Mouse (Mus musculus) kidney, adult 8-10 months (tissue): Measurements from ENCODE around the gene Synrg.

Experiments
- DNase-seq, 2 experiments: peaks; one replicate each; pipeline ENCODE4 v3.0.0; 2022

The Synrg gene

DNA sequence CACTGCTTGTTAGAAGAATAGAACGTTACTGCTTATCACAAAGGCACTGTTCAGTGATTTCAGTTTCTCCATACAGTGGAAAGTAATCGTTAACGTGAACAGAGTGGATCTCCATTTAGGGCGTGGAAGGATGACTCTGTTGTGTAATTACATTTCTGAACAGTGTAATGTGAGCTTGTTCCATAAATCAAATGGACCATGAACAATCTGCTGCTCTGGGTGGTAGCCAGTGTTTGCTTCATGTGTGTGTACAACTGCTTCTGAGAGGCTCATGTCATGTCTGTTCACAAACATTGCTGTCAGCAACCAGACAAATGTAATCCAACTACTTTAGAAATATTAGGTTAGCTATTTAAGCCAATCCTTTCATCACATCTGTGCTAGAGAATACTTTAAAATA lies 27.5 kb downstream of the Synrg start:
- DNase-seq: no peak

DNA sequence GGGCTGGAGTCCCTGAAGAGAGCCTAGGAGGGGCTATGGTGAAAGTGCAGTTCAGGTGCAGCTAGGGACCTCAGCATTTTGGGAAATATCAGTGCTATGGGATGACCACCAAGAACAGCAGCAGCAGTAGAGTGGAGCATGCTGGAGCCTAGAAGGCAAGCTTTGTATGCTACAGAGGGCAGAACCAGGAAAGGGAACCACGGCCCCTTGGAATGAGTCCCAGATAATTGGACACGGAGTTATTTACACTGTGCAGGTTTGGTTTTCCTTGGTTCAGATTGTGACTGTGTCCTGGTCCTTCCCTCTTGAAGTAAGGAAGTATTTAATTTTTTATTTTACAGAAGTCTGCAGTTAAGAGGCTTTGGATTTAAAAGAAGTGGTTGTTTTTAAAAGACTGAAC lies 29.2 kb downstream of the Synrg start:
- peak; percentile 24 to 57 for DNase-seq

DNA sequence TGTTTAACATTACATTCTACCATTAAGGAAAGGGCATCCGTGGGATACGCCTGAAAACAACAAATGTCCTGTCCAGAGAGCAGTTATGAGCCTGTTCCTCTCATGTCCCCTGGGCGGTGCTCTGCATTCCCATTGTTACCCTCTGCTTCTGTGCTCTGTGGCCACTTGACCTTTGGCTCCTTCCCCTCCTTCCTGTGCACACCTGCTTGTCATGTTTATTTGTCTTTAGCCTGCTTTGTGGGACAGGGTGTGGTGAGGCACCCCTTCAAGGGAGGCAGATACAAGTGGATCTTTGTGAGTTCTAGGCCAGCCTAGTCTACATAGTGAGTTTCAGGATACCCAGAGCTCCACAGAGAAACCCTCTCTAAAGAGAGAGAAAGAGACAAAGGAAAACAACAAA lies 30.3 kb downstream of the Synrg start:
- no peak for DNase-seq

DNA sequence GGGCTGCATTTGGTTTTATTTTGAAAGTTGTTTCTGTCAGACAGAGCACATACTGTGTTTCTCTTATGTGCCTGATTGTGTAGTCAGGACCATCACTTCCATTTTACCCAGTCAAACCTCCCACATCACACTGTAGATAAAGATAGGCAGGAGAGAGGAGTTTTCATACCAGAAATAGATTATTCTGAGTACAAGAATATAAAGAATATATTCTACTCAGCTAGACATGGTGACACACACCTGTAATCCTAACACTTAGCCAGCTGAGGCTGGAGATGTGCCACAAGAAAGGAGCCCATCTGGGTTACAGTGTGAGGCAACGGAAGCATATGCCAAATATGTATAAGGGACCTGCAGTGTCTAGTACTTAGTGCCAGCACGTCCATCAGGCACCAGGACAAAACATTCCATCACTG lies 31.3 kb downstream of the Synrg start:
- no peak for DNase-seq

DNA sequence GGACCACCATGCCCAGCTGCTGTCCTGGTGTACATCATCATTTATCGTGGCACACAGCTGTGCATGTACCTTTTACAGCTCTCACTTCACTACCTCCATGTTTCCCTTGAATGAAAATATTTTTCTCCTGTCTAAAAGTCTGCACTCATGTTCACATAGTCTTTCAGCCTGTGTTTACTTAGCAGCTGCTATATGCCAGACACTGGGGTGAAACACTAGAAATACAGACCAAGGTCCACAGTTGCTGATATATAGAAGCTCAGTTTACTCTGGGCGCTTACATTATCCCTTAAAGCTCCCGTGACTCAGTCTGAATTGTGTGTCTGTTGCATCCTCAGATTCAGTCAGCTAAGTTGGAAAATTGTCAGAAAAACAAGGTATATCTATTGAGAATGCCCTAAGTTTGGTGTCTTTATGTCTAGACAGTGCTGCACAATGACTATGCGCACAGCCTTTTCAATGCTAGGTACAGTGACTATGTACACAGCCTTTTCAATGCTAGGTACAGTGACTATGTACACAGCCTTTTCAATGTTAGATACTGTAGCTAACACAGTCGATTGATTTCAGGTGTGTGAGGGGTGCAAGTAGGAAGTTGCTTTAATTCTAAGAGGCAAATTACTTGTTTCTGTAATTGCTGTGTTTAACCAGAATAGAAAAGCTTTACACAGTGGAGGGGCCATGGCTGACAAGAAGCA lies 33.1 kb downstream of the Synrg start:
- no peak for DNase-seq

DNA sequence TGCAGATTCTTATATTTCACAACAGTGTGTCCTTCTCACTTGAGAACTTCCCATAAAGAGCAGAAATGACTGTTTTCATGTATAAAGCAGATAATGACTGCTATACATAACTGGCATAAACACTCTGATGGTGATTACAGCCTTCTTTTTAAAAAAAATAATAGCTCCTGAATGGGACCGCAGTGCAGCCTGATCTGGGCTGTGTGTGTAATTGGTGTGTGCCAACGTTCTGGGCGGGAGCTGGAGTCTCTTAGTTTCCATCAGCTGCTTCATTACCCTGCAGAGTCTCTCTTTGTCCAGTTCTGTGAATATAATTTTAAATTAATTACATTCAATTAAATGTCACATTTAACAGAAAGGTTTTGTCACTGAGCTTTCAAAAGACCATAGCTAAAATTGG lies 34.8 kb downstream of the Synrg start:
- DNase-seq: no peak

DNA sequence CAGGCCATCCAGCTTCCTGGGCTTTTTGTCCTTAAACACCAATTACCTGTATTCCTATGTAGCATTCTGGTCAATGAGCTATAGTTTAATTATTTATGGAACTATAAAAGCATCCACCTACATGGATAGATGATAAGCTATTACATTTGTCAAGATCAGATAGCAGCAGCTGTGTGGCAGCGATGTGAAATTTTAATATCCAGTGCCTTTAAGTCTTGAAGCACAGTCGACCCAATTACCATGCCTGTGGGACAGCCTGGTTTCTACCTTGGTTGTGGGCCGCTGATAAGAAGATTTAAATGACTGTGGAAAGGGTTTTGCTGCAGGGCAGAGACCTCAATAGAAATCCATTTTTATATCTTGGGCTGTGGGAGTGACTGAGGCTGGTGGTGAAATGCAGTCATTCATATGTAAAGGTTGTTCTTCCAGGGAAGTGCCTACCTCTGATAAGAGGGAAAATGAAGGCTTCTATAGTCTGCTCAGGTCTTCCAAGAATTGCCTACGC lies 35.2 kb downstream of the Synrg start:
- DNase-seq: no peak

DNA sequence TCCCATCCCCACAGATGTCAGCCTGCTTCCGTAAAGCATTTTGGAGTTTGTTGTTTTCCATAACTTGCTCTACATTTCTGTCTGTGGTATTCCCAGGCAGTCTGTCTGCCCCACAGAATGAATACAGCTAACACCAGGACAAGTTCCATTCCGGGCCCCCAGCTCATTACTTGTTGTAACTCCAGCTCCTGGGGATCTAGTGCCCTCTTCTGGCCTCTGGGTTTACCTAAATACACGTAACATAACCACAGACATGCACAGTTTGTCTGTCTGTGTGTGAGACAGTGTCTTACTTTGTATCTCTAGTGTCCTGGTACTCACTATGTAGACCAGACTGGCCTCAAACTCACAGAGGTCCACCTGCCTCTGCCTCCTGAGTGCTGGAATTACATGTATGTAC lies 37.0 kb downstream of the Synrg start:
- no peak for DNase-seq

DNA sequence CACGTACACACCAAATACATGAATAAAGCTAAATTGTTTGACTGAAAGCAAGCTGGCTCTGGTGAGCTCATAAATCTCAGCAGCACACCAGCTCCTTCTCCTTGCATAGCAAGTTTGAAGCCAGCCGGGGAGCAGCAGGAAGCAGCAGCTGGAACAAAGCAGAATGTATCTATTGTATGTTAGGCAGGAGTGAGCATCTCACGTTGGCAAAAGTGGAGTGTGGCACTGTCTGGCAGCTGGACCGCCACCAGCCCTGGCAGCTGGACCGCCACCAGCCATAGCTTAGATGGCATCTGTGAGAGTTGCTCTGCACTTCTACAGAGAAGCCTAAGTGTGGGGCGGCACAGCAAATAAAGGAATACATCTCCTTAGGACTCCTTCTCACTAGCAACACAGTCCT lies 39.8 kb downstream of the Synrg start:
- DNase-seq: no peak

DNA sequence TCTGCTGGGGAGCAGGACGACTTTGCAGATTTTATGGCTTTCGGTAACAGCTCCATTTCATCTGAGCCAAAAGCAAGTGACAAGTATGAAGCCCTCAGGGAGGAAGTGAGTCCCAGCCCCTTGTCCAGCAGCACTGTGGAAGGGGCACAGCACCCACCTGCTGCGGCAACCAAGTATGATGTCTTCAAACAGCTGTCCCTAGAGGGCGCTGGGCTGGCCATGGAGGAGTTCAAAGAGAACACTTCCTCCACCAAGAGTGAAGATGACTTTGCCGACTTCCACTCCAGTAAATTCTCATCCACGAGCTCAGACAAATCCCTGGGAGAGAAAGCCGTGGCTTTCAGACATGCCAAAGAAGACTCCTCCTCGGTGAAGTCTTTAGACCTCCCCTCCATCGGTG lies 44.8 kb downstream of the Synrg start:
- no peak for DNase-seq

DNA sequence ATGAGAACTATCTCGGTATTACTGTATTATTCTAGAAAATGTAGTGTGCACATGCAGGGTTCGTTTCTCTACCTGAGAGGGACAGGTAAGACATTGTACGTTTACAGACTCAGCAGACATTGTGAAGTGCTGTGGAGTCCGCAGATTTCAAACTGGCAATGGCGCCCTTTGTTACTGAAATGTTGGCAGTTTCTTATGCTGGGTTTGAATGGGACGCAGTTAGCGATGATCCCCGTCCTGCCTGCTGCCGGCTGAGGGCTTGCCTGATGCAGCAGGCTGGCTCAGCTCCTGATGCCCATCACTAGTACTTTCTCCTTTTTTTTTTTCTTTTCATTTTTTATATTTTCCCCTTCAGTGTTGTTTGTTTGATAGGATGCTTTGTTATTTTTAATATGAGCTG lies 46.2 kb downstream of the Synrg start:
- DNase-seq: no peak

DNA sequence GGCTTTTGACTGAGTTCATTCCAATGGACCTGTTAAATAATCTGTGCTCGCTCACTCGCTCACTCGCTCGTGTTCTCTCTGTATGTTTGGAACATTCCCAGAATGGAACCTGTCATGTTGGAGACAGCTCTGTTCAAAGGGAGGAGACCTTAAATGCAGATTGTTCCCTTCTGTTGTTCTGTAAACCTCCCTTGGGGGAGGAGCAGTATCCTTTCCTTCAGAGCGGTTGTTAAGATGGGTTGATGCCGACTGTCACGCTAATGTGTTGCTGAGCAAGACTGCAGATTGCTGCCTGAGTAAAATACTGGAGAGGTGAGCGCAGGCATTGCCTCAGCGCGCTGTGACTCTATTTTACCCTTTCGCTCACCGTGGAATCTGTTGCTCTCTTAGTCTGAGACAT lies 46.8 kb downstream of the Synrg start:
- no peak for DNase-seq

DNA sequence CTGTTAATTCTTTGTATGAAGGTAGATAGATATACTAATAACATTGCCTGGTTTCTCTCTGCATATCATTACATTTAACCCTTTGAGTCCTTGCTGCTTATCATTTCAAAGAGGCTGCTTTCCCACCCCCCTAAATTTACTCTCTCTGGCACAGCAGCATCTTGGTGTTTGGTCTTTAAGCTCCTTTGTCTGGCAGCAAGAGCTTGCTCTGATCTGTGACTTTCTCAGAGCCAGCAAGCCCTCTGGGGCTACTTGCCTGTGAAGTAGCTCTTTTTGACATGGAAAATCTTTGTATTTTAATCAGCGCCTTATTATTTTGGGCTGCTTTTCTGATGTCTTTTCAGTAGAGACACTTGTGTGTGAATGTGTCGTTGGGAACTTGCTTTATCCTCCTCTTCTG lies 47.3 kb downstream of the Synrg start:
- DNase-seq: no peak

DNA sequence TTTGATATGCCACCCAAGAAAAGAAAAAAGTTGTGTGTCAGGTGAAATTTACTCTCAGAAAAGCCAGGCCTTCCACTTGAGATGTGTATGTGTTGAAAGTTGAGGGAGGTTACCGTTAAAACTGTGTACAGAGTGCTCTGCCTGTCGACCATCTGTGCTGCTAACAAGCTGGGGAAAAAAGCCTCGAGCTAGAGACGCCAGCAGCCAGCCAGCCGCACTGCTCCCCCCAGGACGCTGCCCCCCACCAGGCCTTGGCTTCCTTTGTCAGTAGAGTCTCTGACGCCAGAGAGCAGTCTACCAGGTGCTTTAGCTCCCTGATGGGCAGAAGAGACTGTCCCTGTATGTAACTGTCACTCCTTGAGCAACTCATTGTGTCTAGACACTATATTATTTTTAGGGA lies 48.9 kb downstream of the Synrg start:
- DNase-seq: no peak

DNA sequence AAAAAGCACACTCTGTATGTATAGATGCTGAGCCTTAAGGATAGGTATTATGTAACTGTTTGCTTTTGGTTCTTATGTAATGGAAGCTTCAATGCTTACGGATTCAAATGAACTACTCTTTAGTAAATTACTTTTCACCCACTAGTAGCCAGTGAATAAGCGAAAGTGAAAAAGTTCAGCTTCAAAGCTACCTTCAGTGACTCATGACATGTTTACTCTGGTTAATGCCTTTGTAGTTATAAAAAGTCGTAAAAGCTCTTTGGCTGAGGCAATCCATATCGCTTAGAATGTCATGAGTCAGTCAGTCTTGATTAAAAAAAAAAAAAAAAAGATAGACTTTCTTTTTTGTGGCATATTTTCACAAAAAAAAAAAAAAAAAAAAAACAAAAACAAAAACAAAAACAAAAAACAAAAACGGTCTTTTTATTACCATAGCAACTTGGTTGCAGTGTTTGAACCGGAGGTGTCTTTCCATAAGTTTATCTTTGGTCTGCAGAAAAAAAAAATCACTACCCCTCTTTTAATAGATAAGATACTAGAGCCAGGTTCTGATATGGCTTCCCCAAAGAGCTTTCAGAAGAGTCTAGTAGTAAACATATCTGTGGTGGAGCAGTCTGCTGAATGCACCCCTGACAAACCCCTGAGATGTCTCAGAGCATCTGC lies 52.0 kb downstream of the Synrg start:
- DNase-seq: no peak

DNA sequence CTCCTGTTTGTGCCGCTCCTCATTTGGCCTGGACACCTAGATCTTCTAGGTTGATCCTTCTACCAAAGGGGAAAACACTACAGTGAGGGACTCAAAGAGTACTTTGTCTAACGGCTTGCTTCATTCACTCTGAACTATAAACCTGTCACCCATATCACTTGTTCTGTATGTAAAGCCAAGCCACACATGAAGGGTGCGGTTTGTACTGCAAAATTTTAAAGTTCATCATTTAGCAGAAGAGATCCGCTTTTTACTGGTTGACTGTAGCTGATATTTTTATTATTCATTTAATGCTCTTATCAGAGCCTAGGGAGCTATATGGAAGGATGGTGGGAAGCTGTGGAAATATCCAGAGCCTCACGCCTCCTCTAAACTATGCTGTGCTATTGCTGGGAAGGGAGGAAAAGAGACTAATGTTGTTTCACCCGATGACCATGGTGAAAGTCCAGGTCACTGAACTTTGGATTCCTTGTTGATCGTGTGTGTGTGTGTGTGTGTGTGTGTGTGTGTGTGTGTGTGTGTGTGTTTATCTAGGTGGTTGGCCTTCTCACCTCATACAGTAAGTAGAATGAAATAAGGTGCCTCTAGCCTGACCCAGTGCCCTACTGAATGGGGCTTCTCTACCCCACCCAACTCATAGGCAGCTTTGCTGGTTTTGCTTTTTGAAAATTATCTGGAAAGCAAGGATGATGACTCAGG lies 52.7 kb downstream of the Synrg start:
- DNase-seq: peak; percentile 37 to 42

DNA sequence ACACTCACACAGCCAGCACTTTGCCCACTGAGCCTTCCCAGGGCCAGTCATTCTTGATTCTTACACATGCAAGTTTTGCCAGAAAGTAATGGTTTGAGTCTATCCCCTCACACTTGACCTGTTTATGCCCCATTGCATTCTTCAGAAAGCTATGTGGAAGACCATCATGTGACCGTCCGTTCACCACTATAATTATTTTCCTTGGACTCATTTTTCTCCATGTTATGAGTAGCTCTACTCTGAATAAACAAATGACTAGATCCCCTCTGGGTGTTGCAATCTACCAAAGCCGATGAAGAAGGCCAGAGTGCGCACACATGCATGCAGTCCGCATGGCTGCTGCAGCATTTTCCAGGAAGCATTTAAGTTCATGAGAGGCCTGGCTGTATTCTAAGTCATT lies 63.0 kb downstream of the Synrg start:
- DNase-seq: no peak

DNA sequence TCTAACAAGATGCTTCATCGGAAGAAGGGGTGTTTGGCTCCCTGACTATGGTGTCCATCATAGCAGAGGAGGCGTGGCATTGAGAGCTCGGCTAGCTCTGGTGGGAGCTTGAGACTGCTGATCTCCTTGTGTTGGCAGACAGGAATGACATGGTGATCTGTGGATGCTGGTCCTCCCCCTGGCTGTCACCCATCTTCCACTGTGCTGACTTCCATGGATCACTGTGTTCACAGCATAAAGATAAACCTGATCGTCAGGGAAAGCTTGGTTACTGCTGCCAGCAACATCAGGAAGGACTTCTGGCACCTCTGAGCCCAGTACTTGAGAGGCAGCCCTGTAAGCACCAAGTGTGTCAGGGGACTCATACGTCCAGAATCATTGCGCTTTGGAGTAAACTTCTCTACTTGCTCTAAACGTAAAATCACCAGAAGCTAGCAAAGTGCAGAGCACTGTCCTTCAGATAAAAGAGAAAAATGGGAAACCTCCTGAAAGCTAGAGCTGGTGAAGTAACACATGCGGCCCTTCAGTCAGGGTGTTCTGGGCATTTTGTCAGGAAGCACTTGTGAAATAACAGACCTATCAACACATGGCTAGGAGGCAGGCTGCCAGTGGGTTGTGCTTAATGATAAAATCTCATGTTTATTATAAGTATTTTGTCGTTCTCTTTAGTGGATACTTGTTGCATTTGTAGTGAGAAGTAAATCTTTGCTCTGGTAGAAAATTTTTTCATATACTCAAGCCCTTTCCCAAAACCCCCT lies 64.2 kb downstream of the Synrg start:
- DNase-seq: no peak

DNA sequence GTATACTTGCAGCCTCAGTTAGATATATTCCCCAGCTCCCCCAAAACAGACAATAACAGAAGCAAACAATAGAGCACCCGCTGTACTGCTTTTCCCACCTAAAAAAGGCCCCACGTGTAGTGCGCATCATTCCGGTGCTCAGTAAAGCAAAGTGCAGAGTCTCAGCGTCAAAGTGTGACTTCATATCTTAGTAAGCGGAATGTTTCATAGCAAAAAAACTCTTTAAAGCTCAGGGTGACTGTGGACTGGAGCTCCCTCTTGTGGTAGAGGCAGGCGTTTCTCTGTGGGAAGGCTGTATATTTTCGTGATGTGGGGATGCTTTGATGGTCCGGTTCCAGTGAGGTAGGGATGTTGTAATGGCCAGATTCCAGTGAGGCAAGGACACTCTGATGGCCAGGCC lies 67.7 kb downstream of the Synrg start:
- peak in 1 of 2 experiments; percentile 61 for DNase-seq

DNA sequence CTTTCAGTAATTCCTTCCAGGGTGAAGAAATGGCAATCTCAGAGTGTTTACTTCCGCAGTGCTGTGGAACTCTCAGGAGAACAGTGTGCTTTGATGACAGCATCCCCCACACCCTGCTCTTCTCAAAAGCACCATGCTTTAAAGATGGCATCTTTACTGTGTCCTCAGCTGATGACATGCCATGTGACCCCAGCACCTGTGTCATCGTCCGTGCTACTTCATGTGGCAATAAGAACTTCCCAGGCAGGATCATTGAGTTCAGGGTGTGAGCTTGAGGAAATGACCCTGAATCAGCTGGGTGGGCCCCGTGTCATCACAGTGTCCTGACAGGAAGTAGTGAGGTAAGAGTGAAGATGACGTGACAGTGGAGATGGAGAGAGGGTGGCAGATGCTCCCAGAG lies 68.3 kb downstream of the Synrg start:
- no peak for DNase-seq

DNA sequence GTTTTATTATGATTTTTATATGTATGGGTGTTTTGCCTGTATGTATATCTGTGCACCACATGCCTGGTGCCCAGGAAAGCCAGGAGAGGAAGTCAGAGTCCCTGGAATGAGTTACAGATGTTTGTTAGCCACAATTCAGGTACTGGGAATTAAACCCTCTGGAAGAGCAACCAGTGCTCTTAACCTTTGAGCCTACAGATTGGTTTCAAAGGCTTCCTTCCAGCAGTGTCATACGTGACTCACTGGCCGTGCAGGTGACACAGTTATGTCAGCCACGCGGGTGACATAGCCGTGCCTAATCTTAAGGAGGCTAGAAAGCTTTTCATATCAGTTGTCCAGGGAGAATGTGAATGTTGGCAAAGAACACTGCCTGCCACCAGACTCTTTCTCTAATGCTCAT lies 69.4 kb downstream of the Synrg start:
- DNase-seq: no peak

DNA sequence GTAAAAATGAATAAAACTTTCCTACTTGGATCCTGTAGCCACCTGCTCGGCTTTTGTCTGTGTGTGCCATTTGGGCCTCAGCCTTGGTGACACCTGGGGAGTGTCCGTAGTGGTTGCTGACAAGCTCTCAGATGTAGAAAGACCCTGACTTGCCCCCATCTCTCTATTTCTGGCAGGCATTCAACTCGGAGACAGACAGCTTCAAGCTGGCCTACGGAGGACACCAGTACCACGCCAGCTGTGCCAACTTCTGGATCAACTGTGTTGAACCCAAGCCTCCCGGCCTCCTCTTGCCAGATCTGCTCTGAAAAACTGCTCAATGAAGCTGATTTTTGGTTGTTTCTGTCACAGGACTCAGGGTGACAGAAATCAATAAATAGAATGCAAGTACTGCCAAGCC lies 76.4 kb downstream of the Synrg start:
- DNase-seq: no peak
